Mouse (Mus musculus) kidney, adult 2 months (tissue): ENCODE results near the gene Kyat3.

Experiments used
- CTCF ChIP-seq: fragments of 200-500 bp; conservative IDR thresholded peaks from 2 replicates; pipeline ENCODE4 v1.5.1; 2011; ENCODE audit warnings: low read depth, mild to moderate bottlenecking, control low read depth, low read length, moderate library complexity, mixed read lengths; ENCODE audit not compliant: insufficient read depth, insufficient read length
- POLR2A ChIP-seq: fragments of 200-500 bp; IDR thresholded peaks from one replicate; pipeline ENCODE4 v1.6.1; 2011; ENCODE audit warnings: low read depth, low read length, control low read depth

- no peak for TF ChIP-seq POLR2A
- TF ChIP-seq CTCF = no peak
Measured at GRCm38 (mm10) chr3:142696517-142696916, 4.3 kb upstream of the Kyat3 start.
